Mouse (Mus musculus) retina, embryonic 14.5 days (tissue): ENCODE measurements at regions not wholly inside any gene's neighbourhood (a gene's known extent, or its start where the extent isn't known, plus 50 kb on each side); places are given as distances from the start of the nearest gene placed in this dataset.

Source experiments
- DNase-seq: peaks from one replicate; pipeline ENCODE4 v3.0.0-alpha.2; 2015; ENCODE audit warnings: low spot score

DNA sequence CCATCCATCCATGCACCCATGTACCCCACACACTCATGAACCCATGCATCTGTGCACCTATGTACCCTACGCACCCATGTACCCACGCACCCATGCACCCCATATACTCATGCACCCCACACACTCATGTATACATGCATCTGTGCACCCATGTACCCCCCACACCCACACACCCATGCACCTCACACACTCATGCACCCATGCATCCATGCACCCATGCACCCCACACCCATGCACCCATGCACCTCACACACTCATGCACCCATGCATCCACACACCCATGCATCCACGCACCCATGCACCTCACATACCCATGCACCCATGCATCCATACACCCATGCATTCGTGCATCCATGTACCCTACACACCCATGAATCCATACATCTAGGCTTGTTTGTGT is 63.6 kb downstream of the 4930564D02Rik start:
- DNase-seq = no peak

DNA sequence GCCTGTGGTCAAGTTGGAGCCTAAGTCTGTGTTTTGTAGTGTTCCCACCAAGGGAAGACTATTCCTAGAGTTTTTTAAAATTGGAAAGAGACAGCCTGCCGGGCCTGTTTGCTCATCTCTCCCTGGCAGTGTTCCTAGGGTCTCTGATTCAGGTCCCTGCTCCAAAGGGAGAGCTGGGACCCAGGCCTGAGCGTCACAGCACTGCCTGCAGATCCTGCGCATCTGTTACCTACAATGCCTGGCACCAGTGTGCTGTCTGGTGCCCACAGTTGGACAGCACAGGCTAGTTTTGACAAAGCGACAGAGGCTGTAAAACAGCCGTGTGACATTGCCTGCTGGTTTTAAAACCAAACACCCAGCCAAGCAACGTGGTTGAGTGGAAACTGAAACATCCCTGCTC is 64.4 kb downstream of the 4930564D02Rik start:
- DNase-seq = no peak

DNA sequence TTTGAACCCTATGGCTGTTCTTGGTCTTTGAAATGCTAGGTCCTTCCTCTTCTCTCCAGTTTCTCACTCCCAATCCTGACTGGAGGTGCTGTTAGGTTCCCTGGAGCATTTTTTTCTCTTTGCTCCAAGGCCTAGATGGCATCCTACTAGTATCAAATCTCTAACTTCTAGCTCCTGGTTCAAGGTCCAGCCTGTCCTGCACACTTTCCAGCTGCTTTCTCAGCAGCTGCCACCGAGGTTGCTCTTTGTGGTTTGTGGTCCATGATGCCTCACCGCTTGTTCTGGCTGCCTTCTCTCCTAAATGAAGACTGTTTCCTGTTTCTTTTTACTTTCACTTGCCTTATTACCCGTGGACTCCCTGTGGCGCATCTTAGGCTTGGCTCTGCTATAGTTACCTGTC is 66.4 kb downstream of the 4930564D02Rik start:
- no peak for DNase-seq

DNA sequence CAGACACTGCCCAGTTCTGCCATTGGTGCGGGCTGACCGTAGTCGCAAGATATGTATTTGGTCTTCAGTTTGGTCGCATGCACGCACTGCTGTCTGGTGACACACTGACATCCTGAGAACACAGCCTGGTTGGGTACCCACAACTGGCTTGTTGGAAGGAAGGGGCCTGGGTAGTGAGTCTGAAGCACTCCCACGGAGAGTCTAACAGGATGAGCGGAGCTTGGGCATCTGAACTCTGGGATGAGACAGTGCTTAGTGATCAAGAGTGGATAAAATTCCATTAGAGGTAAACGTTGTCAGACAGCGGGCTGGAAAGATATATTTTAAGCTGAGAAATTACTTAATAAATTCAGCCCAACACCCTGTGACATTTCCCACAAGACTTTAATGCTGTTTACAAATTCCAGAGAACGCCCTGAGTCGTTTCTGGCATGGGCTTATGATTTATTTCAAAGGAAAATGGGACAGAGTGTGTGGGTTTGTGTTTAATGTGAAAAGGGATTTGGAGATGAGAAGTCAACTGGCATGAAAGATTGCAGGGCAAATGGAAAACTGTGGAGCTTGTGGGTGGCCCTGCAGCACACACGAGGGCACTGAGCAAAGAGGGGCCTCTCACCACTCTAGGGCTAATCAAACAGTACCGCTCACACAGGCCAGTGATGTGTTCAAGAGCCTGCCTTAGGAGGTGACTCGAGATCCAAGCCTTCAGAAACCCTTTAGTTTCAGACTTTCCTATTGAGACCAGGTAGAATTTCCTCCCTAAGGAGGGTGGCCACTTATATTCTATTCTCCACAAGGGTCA is 74.7 kb downstream of the 4930564D02Rik start:
- DNase-seq = no peak

DNA sequence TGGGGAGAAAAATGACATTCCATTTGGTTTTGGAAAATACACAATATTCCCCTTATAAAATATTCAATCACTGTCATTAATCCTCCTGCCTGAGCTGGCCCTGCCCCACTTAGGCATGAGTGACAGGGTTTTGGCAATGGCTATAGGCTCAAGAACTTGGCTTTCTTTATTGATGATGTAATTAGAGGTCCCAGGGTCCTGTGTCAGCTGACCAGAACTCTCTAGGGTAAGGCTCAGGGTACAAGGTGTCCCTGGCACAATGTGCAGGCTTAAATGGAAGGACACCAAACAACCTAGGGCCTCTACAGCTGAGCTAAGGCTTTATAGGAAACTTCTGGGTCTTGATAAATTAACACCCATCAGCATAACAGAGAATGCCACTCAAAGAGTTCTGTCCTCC is 76.0 kb downstream of the 4930564D02Rik start:
- DNase-seq = no peak

DNA sequence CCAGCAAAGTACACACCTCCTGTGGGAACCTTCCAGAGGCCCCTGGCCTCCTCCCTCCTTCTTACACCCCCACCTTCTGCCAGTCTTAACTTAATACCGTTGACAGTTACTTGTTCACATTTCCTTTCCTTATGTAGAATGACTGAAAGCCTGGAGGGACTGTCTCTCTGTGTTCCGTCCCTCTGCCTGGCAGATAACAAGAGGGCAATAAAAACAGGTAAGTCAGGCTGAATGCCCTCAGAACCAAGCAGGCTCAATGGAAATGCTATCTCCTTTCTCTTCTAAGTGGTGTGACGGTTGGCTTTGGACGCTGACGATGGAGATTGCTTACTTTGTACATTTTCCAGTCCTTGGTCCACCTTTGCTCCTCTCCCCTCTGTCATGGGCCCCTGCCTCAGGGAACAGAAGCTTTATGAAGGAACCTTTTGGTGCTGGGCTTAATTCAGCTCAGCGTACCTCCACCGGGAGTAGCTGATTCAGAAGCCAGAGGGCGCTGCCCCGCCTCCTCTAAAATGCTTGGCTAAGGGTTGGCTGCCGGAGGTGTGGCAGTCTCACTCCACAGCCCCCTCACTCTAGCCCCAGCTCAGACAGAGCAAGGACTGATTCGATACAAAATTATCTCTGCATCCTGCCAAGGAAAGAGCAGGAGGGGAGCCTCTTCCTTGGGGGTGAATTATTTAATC is 85.0 kb downstream of the 4930564D02Rik start:
- peak; percentile 75 for DNase-seq

DNA sequence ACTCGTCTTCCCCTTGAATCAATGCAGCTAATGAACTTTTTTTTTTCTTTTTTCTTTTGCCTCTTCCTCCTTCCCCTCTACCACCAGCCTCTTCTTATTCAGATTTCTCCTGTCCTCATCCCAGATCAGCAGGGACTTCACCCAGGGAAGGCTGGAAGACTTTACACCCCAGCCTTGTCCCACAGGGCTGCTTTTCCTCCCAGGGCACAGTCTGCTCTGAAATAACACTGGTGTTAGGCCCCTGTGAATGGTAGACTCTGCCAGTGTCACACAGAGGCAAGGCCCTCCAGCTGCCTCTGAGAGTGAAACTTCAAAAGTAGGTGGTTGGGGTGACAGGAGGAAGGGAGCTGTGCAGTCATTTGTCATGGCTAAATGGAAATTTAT is 85.5 kb downstream of the 4930564D02Rik start:
- DNase-seq = no peak

DNA sequence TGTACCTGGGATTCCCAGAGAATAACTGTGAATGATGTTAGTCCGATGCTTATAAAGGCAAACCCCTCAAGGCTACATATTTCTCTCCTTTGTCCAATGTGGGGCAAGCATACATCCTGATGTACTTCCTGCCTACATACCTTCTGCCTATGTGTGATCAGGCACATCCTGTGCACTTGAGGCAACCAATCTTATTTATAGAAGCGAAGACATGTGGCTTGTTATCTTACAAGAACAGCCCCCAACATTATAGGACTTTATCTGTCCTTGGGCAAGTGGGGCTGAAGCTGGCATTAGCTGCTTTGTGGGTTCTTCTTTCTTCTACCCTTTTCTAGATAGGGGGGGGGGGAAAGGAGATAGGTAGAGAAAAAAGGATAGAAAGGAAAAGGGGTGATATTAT is 91.7 kb downstream of the 4930564D02Rik start:
- no peak for DNase-seq

DNA sequence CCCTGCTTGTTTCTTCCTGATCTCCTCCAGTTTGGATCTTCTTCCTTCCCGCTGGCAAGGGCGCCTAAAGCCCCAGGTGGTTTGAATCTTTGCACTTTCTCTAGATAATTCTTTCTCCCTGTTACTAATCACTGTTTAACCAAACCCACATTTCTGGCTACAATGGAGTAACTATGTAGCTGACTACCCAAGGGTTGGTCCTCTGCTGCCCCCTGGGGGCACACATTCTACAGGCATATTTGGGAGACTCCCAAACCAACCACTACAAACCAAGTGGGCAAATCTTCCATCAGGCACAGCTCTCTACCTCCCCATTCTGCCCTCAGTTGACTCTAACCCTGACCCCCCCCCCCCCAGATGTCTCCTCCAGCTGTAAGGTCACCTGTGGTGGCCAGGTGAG is 98.7 kb downstream of the 4930564D02Rik start:
- peak; percentile 75 for DNase-seq

DNA sequence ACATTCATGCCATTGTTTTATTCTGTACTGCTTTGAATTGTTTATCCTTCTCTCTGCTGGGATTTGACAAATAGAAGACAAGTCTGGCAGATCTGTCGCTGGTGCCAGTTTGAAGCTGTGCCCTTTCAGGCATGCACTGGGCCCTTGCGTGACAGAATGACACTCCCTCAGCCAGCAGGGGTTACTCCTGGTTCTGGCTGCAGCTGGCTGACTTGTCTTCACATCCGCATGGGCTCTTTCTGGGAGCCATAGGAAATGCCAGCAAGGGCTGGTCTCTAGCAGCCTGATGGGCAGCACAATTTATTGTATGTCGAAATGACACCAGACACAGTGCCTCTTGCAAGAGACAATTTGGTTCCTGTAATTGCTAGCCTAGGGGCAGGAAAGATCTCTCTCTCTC is 102.5 kb downstream of the 4930564D02Rik start:
- no peak for DNase-seq

DNA sequence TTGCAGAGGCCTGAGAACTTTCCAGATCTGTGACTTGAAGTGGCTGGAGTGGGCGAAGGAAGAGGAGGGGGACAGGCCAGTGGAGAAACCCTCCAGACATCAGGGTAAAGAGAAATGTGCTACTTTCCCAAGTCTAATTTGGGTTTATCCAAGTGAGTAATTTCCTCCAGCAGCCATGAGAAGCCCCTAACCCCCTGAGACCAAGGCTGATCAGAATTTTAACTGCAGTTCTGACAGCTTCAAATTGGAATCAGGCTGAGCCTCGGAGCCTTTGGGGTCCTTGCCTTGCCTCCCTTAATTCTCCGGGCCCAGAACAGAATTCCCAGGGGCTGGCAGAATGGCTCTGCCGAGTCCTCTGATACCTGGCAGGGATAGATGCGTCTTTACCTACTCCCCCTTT is 104.9 kb downstream of the 4930564D02Rik start:
- DNase-seq = no peak

DNA sequence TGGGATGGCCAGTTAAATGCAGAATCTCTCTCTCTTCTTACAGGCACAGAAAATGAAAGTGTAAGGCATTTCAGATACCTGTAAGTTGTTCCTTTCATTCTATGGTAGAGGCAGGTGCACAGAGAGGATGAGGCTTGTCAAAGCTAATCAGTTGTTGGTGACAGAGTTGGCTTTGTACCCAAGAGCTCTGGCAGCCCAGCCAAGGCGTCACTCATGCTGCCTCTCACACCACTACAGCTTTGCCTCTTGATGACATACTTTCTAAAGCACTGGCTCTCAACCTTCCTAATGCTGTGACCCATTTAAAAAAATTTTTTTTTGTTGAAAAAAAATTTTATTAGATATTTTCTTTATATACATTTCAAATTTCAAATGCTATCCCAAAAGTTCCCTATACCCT is 105.4 kb downstream of the 4930564D02Rik start:
- no peak for DNase-seq

DNA sequence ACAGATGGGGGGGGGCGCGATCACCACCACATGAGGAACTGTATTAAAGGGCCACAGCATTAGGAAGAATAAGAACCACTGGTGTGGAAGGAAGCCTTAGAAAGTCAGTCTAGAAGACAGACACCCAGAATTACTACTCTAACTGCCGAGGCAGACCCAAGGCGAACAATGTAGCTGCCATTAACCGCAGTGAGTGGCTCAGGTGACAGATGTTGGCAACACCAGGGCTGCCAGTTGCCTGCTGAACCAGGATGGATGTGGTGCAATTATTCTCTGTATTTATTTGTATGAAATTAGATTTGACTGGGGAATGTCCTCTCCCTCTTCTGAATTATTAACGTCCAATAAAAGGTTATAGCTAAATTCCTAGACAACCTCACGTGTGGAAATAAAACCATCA is 124.7 kb downstream of the 4930564D02Rik start:
- DNase-seq = no peak

DNA sequence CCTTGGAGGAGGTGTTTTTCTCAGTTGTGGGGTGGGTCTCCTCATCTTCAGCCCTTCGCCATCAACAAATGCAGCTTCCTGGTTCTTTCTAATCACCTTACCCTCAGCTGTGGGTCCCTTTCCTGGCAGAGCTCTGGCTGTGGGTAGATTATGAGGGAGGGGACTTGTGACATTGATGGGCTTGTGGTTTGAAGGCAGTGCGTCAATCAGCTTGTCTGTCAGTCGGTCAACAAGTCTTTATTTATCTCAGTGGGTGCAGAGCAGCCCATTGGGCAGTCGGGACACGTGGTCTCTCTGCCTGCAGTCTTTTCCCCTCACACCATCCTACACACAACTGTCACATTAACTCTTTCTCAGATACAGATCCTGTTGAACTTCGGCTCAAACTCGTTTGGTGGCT is 125.2 kb downstream of the 4930564D02Rik start:
- DNase-seq = no peak

DNA sequence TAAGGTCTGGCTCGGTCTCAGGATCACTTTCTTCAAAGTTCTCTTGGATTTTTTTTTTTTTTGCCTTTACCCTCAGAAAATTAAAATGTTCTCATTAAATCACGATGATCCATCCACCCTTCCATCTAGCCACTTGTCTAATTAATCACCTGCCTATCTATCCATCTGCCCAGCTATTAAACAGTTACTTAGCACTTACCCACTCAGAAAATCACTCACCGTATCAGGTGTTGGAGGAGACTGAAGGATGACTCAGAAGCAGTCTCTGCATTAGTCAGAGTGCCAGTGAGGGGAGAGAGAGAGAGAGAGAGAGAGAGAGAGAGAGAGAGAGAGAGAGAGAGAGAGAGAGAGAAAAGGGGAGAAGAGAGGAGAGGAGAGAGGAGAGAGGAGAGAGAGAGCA is 134.1 kb downstream of the 4930564D02Rik start:
- DNase-seq = no peak

DNA sequence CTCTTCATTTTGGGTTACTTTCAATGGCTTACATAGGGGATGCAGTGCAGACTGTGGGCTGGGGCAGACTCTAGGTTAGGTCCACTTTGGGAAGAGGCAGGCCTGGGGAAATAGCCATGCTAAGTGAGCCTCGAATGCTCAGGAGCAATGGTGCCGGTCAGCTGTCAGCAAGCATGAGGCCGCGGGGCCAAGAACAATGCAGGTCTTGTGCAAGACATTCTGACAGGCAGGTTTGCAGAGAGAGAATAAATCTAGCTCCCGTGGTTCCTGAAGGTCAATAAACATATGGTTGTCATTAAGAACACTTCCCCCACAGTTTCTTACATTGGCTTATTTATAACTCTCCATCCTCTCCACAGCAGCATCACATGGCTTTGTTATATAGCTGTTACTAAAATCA is 142.5 kb downstream of the 4930564D02Rik start:
- DNase-seq = no peak

DNA sequence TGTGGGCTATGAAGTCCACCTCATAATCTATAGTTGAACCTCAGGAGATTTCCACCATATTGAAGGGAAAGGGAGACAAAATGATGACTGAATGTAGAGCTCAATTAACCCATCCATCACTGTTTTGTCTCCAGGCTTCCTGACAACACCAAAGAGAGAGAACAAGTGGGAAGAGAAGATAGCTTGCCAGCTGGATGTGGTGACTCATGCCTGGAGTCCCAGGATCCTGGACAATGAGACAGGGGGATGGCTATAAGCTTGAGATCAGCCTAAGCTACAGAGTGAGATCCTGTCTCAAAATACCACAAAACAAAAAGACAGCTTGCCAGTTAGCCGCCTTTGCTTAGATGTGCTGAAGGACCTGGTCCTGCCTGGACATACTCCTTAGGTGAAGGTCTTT is 144.4 kb downstream of the 4930564D02Rik start:
- DNase-seq = no peak

DNA sequence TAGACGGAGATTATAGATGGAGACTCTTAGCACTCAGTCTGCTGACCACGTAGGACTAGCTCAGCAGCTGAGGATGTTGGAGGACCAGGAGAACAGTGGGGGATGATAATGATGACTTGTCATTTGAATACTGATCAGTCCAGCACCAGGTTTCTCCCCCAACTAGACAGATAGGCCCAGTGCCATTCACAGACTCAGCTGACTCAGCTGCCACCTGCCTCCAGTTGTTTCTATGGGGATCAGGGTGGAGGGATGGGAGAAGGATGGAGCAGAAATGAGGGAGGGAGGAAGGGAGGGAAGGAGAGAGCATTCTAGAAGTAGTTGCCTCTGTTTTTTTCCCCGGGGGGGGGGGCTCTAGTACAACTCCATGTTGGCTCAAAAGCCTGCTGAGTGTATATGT is 145.1 kb downstream of the 4930564D02Rik start:
- DNase-seq = no peak

DNA sequence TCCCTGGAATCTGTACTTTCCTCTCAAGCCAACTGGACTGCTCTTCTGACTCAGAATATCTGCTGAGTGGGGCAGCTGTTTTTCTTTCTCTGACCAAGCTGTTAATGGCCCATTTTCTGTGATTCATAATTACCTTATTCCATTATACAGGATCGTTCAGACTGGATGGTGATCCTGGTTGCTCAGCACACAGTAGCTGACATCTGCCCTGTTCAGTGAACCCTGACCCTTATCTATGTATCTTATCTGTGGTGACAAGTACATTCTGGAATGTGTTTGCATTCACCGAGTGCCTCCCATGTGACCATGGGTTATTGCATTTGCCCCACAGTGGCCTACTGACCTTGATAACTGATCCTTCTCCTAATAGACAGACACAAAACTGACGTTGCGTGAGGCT is 148.2 kb downstream of the 4930564D02Rik start:
- no peak for DNase-seq

DNA sequence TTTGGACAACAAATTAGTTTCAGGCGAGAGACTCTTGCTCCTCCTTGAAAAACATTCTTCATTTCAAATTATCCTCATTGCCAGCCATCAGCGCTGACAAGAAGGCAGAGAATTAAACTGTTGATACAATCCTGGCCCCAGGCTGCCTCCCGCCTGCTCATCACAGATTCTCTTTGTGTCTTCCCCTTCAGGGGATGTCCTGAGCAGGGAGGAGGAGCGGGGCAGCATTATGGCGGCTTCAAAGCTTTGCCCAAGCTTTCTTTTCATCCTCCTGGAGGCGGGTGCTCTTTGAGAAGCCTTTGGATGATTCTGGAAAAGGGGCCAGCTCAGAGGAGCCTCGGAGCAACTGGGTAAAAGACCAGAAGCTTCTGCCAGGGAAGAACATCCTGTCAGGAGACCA is 149.1 kb downstream of the 4930564D02Rik start:
- DNase-seq = no peak

DNA sequence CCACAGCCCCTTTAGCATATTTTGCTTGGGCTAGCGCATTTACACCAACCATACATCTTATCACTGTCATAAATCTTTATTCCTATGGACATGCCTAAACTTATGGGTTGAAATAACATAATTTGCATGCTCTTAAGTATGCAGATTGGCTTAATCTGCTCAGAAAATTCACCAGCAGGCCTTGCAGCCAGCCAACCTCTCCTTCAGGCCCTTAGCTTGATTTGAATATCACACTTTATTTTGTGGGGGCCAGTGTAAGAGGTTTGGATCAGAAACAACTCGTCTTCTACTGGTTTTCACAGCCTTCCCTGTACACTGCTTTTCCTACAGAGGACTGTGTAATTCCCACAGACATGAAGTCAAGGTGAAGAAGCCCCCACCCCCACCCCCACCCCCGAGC is 153.0 kb downstream of the 4930564D02Rik start:
- no peak for DNase-seq

DNA sequence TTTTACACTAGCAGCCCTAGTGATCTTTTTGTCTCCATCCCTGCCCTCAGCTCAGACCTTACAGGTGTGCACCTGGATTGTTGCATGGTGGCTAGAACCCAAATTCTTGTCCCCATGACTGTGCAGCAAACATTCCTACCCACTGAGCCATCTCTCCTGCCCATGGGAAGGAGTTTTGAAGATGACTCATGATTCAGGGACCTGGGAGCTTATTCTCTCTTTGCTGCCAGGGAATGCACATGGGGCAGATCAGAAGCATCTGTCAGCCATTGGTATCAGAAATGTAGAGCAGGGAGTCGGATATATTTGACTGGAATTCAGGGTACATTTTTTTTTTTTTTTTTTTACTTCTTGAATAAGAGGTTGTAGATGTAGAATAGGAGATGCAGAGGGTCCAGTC is 154.0 kb downstream of the 4930564D02Rik start:
- no peak for DNase-seq

DNA sequence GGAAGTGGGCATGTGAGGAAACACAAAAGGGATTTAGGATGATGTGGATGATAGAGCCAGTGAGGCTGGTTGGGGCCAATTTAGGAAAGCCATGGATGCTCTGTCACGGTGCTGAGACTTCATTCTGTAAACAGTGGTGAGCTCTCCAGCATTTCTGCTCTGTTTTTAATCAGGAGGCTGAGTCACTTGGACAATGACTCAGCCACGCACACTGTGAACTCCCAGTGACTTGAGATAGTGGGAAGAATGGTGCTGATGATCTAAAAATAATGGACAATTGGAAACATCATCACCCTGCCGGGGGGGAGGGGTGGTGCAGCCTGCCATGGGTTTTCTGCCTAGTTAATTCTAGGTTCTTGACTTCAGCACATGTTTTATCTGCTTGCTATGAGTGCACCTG is 156.3 kb downstream of the 4930564D02Rik start:
- DNase-seq = no peak

DNA sequence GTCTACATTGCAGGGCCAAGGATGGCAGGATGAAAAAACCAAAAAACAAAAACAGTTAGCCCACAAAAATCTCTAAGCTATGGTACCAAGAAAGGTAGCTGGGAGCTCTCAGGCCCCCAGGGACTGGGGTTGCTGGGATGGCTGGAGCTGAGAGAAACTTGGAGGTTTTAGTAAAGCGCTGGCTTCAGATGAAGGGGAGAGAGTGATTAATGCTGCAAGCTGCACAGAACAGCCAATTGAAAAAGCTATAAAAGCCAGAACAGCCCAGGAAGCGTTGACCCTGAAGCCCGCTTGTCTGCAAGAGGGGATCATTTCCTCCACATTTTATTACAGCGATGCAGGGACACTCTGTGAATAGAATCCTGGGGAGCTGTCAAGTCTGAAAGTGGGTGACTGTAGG is 157.0 kb downstream of the 4930564D02Rik start:
- DNase-seq = no peak
